Mouse (Mus musculus) thymus, postnatal 36 days (tissue): Measurements from ENCODE around the gene Thy1.

Experiments
- DNase-seq, 2 experiments: peaks; one replicate each; pipeline ENCODE4 v3.0.0; 2022; ENCODE audit warnings: mixed read lengths in 2 of 2

The Thy1 gene

GRCm38 (mm10) chr9:44084659-44085229, 41.6 kb downstream of the Thy1 start:
- peak; percentile 82 to 84 for DNase-seq

GRCm38 (mm10) chr9:44085276-44085675, 42.1 kb downstream of the Thy1 start:
- DNase-seq, result no peak

- no peak for DNase-seq
These were observed 42.8 kb downstream of the Thy1 start for GRCm38 (mm10) chr9:44085741-44086665.

GRCm38 (mm10) chr9:44086960-44087359, 43.8 kb downstream of the Thy1 start:
- no peak for DNase-seq

GRCm38 (mm10) chr9:44087761-44088455, 44.7 kb downstream of the Thy1 start:
- DNase-seq, result no peak

- peak; percentile 38 to 50 for DNase-seq
These were observed 45.9 kb downstream of the Thy1 start for GRCm38 (mm10) chr9:44088877-44089608.

GRCm38 (mm10) chr9:44093612-44094503, 50.7 kb downstream of the Thy1 start:
- DNase-seq, result peak; percentile 89

GRCm38 (mm10) chr9:44094737-44095136, 51.6 kb downstream of the Thy1 start:
- DNase-seq, result no peak

- DNase-seq, result no peak
These were observed 52.6 kb downstream of the Thy1 start for GRCm38 (mm10) chr9:44095781-44096180.

- DNase-seq, result no peak
These were observed 53.4 kb downstream of the Thy1 start for GRCm38 (mm10) chr9:44096536-44096935.
